Mouse (Mus musculus): ENCODE results near the gene Cacna1d.

DNA sequence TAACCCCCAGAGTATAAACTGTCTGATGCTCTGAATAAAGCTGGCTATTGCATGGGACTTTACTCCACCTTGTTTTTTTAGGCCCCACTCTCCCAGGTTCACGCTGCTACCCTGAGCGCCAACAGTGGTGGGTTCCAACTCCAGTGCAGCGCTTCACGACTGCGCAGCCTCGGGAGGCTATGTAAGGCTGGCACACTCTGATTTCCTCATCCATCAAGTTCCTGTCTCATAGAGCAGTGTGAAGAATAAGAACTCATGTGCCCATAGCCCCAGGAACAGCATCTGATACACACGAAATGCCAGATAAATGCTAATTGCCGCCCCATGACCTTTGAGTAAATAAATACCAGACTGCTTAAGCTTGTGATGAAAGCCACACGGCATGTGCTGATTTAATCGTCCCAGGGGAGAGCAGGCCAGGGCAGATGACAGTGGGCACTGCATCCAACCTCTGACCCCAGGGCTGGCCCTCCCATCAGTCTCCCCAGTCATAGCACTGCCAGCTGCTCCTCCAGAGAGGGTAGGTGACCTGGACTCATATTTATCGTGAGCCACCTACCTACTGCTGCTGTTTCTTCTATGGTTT is 352.8 kb downstream of the Cacna1d start:
- TF ChIP-seq CTCF (IDR thresholded peaks at IDR 0.05; ENCODE audit: extremely low read depth, insufficient read depth, insufficient read length, insufficient replicate concordance) (no peak), POLR2A (IDR thresholded peaks at IDR 0.05; ENCODE audit: low read depth, low read length) (no peak)
